ENCODE assay signal across 10 mouse cellular contexts in genomic region chr15:84957851-84958250, GRCm38 (mm10). TPM values are rescaled to one million over a fixed set of nuclear protein-coding genes. Genes with fewer than 3 reads are reported as not detected.
A peak's percentile ranks its signal among the peaks of the same experiment; 100 is the strongest.
DNase-seq lines count a peak whose midpoint lies in the region; ATAC-seq lines count a peak whose summit lies in the region.
"Had no signal": no experiment of that assay in that cellular context is flagged by ENCODE, and none has a peak within 500 bp of the region (broad histone marks: within the 10 kb centered on the region; RNA-seq: fewer than 3 reads in every experiment).

No protein-coding gene starts in this region.

- H3K9me3 ChIP-seq in hindbrain, embryonic 10.5 days = no peaks in the 10 kb centered on the region
- H3K9me3 ChIP-seq: liver, embryonic 12.5 days had no signal

- peak; percentile 48 for DNase-seq in retina, postnatal 1 day
- DNase-seq in retina, embryonic 14.5 days (ENCODE audit: low spot score) = no peak
- no peak for DNase-seq in hindbrain, embryonic 10.5 days (ENCODE audit: low spot score)
- DNase-seq in mesoderm, embryonic 11.5 days (ENCODE audit: low read depth, low spot score) = peak; percentile 60
- DNase-seq in spleen, postnatal 14 days (ENCODE audit: low spot score in 2 of 2) = no peak
- no peak for DNase-seq in thymus, adult 18-20 months
- DNase-seq: heart, postnatal 14 days had no signal

- ATAC-seq in megakaryocyte progenitor cell, adult 5-6 weeks (replicated peaks; ENCODE audit: poor library complexity) = no peak
- ATAC-seq: liver, embryonic 12.5 days had no signal

- 43% methylated on average over 3 of the region's 3 CpGs for WGBS in hindbrain, embryonic 10.5 days

- H3K4me3 ChIP-seq in hindbrain, embryonic 10.5 days = no peak overlapping the region
- H3K4me3 ChIP-seq: liver, embryonic 12.5 days had no signal

- H3K4me1 ChIP-seq in hindbrain, embryonic 10.5 days (replicated peaks) = peaks cover 24% of the 10 kb centered on the region

- no peaks in the 10 kb centered on the region for H3K27me3 ChIP-seq in hindbrain, embryonic 10.5 days (ENCODE audit: insufficient read depth, poor library complexity, severe bottlenecking)
- H3K27me3 ChIP-seq: liver, embryonic 12.5 days had no signal

- 0 out of 2 replicates have a peak overlapping the region, but pooled peaks have one; percentile 12 for H3K27ac ChIP-seq in hindbrain, embryonic 10.5 days
- H3K27ac ChIP-seq: liver, embryonic 12.5 days had no signal

- H3K36me3 ChIP-seq in hindbrain, embryonic 10.5 days = peaks cover 74% of the 10 kb centered on the region

RNA-seq across cellular contexts. Expression of gene 5031439G07Rik, which starts 30.5 kb away (rescaled TPM):
- polyA plus RNA-seq in hindbrain, embryonic 10.5 days (2016; fragmentation: Nextera tagmentation; extraction: Ambion mirVana) = 11.2 and 12.1 TPM in 2 replicates
- total RNA-seq in megakaryocyte progenitor cell, adult 5-6 weeks (2015) = 8.0 and 10.0 TPM in 2 replicates
- 11.7 and 17.7 TPM in 2 replicates for total RNA-seq in megakaryocyte progenitor cell, adult 5-6 weeks (2017)

RNA-seq across cellular contexts. Expression of gene Nup50, which starts 34.6 kb away (rescaled TPM):
- 62.0 and 69.7 TPM in 2 replicates for polyA plus RNA-seq in hindbrain, embryonic 10.5 days (2016; fragmentation: Nextera tagmentation; extraction: Ambion mirVana)
- 43.6 and 44.8 TPM in 2 replicates for total RNA-seq in megakaryocyte progenitor cell, adult 5-6 weeks (2015)
- total RNA-seq in megakaryocyte progenitor cell, adult 5-6 weeks (2017) = 87.7 and 99.3 TPM in 2 replicates

RNA-seq across cellular contexts. Expression of gene Gm29666, which starts 38.0 kb away (rescaled TPM):
- 0.90 and 1.2 TPM in 2 replicates for polyA plus RNA-seq in hindbrain, embryonic 10.5 days (2016; fragmentation: Nextera tagmentation; extraction: Ambion mirVana)
- 0.25 and 0.46 TPM in 2 replicates for total RNA-seq in megakaryocyte progenitor cell, adult 5-6 weeks (2015)
- 0.20 and 0.25 TPM in 2 replicates for total RNA-seq in megakaryocyte progenitor cell, adult 5-6 weeks (2017)

RNA-seq across cellular contexts. Expression of gene Upk3a, which starts 59.1 kb away (rescaled TPM):
- 0.15 and 0.47 TPM in 2 replicates for polyA plus RNA-seq in hindbrain, embryonic 10.5 days (2016; fragmentation: Nextera tagmentation; extraction: Ambion mirVana)
- not detected in 2 replicates for total RNA-seq in megakaryocyte progenitor cell, adult 5-6 weeks (2015)
- total RNA-seq in megakaryocyte progenitor cell, adult 5-6 weeks (2017) = not detected in 2 replicates
- total RNA-seq: common myeloid progenitor, adult 5-6 weeks; heart, postnatal 14 days had no signal
- polyA plus RNA-seq: liver, embryonic 12.5 days had no signal

Comparison
In these comparisons a context has a peak if more than half of its experiments do, and no peak if none do; other contexts are left out.
1. DNase-seq: peak in retina, postnatal 1 day (single experiment) and mesoderm, embryonic 11.5 days (single experiment); none in retina, embryonic 14.5 days (single experiment), hindbrain, embryonic 10.5 days (single experiment), spleen, postnatal 14 days (0 of 2) and thymus, adult 18-20 months (0 of 2).